Mouse (Mus musculus): ENCODE results near the gene Zswim5. TPM values are rescaled to one million over a fixed set of nuclear protein-coding genes. Genes with fewer than 3 reads are reported as not detected.

The Zswim5 gene
- total RNA-seq, 2 experiments from 2014 or later = 3.0 to 3.2 TPM

DNA sequence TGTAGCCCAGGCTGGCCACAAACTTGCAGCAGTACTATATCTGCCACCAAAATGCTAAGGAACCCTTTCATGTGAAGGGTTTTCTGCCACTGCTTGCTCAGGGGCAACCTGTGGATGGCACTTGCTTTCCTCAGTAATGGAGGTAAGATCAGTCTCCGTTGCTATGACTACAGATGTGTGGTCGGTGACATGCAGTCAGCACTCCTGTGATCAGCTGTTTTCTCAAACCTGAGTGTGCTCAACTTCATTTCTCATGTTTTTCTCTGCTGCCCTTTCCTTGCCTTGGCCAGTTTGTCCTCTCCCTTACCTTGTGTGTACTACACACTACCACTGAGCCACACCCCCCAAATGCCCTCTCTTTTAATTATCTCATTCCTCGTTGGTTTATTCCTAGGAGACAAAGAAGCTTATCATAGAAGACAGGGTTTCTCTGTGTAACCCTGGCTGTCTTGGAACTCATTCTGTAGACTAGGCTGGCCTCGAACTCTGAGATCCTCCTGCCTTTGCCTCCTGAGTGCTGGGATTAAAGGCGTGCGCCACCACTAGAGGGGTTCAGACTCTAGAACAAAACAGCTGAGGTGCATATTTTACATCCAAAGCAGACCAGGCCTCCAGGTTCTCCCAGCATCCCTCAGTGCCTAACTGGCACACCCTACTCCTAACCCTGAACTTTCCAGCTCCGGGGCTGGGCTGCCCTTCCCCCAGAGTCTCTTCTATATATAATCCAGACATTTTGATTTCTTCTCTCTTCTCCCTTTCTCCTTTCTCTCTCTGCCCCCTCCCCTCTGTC, 128.6 kb downstream of the Zswim5 start:
- no peak for DNase-seq

GRCm38 (mm10) chr4:117007058-117007457, 129.9 kb downstream of the Zswim5 start:
- no peak for DNase-seq

DNA sequence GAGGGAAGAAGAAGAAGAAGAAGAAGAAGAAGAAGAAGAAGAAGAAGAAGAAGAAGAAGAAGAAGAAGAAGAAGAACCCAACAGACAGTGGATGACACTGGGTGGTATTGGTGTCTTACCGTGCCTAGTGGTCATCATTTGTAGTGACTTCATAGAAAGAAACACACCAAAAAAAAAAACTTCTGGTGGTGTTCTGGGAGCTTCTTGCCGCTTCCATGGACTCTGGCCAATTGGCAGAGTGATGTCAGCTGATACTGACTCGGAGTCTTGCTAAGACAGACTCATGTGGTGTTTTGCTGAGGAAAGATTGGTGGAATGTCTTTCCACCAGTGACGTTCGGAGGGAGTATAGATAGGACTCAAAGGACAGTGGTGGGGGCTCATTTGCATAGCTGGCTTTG, 133.1 kb downstream of the Zswim5 start:
- no peak for DNase-seq

GRCm38 (mm10) chr4:117013596-117013995, 136.4 kb downstream of the Zswim5 start:
- no peak for DNase-seq

DNA sequence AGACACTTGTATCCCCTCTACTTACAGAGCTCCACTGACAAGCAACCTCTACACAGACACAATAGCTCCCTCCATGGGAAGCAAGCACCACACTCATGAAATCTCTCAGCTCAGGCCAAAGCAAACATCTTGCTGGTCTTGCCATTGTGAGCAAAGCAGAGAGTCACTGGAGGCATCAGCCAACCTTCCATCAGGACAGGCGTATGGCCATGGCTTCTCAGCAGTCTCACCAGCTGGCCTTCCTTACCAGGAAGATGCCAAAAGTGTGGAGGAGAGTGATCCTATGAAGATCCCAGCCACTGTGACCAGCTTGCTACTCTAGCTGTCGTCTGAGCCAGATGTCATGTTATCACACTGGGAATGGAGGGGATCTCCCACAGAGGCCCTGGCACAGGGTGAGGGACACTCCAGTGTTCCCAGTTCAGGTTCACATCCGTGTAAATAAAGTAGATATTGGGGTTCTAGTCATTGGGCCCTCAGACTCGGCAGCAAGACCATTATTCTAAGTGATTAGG, 137.8 kb downstream of the Zswim5 start:
- DNase-seq = no peak

- DNase-seq = no peak
Observed at GRCm38 (mm10) chr4:117017738-117018137, 140.6 kb downstream of the Zswim5 start.

DNA sequence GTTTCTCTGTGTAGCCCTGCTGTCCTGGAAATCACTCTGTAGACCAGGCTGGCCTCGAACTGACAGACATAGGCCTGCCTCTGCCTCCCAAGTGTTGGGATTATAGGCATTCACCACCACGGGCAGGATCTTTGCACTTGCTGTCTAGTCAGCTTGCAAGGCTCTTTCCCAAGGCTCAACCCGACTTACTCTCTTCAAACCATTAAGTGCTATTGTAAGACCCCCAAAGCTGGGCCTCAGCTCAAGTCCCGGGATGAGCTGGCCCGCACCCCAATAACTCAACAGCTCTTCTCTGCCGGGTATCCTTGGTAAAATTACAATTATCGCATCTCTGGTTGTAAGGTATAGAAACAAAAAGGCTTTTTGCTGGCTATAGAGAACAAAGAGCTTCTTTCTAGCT, 141.2 kb downstream of the Zswim5 start:
- DNase-seq = no peak

DNA sequence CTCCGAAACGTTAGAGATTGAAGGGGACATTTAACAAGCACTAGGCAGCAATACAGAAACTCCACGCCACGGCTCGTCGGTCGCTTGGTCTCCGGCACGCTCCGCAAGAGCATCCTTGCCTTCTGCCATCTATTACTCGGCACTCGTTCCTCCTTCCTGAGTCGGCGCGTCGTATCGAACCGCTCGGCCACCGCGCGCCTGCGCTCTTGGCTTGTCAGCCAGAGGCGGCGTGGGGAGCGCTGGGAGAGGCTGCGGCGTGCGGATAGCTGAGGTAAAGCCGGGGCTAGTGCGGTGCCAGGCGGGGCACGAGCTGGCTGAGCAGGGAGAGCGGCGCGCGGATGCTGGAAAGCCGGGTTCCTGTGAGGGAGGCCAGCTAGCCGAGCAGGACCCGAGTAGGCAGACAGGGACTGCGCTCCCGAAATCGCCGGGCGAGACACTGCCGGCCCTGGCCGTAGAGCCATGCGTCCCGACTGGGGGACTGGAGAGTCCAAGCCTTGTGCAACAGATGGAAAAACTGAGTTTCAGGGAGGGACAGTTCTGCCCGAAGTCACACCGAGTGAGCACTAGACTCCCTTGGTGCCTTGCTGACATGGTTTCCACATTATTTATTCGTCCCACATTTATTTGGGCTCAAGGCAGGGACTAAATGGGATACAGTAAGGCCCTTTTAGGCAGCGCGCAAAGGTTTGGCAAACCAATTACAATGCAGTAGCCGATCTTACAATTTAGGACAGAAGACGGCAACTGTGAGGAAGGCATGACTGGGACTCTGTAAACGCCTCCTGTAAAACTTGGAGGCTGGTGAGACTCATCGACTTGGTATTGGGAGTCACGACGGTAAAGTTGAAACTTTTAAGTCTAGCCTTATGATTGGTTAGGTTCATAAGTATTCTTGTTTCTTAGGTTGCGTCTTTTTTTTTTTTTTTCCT, 142.3 kb downstream of the Zswim5 start, which contains the start of gene Eif2b3:
TSS of gene Eif2b3 (plus strand) at position 197 of the 929 bp plus-strand sequence.
- peak; percentile 93 for DNase-seq

DNA sequence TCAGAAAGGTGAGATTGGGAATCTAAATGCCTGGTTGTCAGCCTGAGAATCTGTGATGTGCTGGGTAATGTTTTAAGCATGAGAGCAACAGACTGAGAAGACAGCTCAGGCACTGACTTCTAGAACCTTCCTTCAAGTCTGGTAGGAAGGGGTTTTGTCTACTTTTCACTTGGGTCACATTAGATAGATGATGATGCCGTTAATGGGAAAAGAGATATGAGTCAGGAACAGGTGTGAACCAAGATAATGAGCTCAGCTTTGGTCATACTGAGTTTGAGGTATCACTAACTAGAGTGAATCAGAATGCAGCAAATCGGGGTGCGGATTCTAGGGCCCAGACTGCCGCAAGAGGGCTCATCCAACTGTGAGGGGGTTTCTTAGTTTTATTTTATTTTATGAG, 146.3 kb downstream of the Zswim5 start:
- no peak for DNase-seq

GRCm38 (mm10) chr4:117031105-117031504, 153.9 kb downstream of the Zswim5 start:
- no peak for DNase-seq

Other genes starting within 250 kb of the Zswim5 start
- gene Nasp, start 249.4 kb upstream of the Zswim5 start, total RNA-seq (2021) = 10 to 100 TPM; 46.4 to 48.1 TPM
- gene Akr1a1, start 225.7 kb upstream of the Zswim5 start, total RNA-seq (2021) = 100 to 1,000 TPM; 646 to 659 TPM
- gene Prdx1, start 191.8 kb upstream of the Zswim5 start, total RNA-seq (2021) = 100 to 1,000 TPM; 573 to 689 TPM
- 10 to 100 TPM; 32.2 to 40.4 TPM for gene Mmachc, start 169.0 kb upstream of the Zswim5 start, total RNA-seq (2021)
- 10 to 100 TPM; 18.6 to 20.2 TPM for gene Ccdc163, start 168.9 kb upstream of the Zswim5 start, total RNA-seq (2021)
- gene Tesk2, start 156.4 kb upstream of the Zswim5 start, total RNA-seq (2021) = 1 to 10 TPM; 5.1 to 5.7 TPM
- 10 to 100 TPM; 16.2 to 19.4 TPM for gene Toe1, start 69.7 kb upstream of the Zswim5 start, total RNA-seq (2021)
- gene Mutyh, start 69.7 kb upstream of the Zswim5 start, total RNA-seq (2021) = 1 to 10 TPM; 4.2 to 4.7 TPM
- gene Hpdl, start 55.7 kb upstream of the Zswim5 start, total RNA-seq (2021) = 1 to 10 TPM; 5.2 to 9.2 TPM
- 100 to 1,000 TPM; 122 to 150 TPM for gene Urod, start 117.0 kb downstream of the Zswim5 start, total RNA-seq (2021)
- gene Hectd3, start 117.9 kb downstream of the Zswim5 start, total RNA-seq (2021) = 10 to 100 TPM; 24.8 to 27.0 TPM
- 10 to 100 TPM; 29.3 to 32.3 TPM for gene Eif2b3, start 142.0 kb downstream of the Zswim5 start, total RNA-seq (2021)
- 1 to 10 TPM; 5.1 to 7.8 TPM for gene Ptch2, start 218.7 kb downstream of the Zswim5 start, total RNA-seq (2021)
- 1 to 10 TPM; 6.0 to 6.4 TPM for gene Btbd19, start 248.3 kb downstream of the Zswim5 start, total RNA-seq (2021)
- not detected for gene Tctex1d4, start 249.4 kb downstream of the Zswim5 start, total RNA-seq (2021)

Measured in adrenal gland, postnatal 10 days (tissue).